Mouse (Mus musculus): ENCODE measurements at regions not wholly inside any gene's neighbourhood (a gene's known extent, or its start where the extent isn't known, plus 50 kb on each side); places are given as distances from the start of the nearest gene placed in this dataset.

- Histone ChIP-seq H3K4me3 (ENCODE audit: insufficient read depth, low read length) (no peak overlapping the region), H3K4me1 (ENCODE audit: control insufficient read depth, insufficient read depth, low read length) (no peaks in the 10 kb centered on the region), H3K27ac (ENCODE audit: insufficient read depth, low read length) (no peak overlapping the region)
- TF ChIP-seq POLR2A (IDR thresholded peaks at IDR 0.05; ENCODE audit: extremely low read depth, insufficient read depth, low read length) (no peak), CTCF (IDR thresholded peaks at IDR 0.05; ENCODE audit: extremely low read depth, insufficient read depth, low read length) (no peak)
These were observed 425.6 kb downstream of the Ccdc171 start for GRCm38 (mm10) chr4:83950809-83951409.

- TF ChIP-seq CTCF (IDR thresholded peaks at IDR 0.05; ENCODE audit: extremely low read depth, insufficient read depth, low read length) (no peak), POLR2A (IDR thresholded peaks at IDR 0.05; ENCODE audit: extremely low read depth, insufficient read depth, low read length) (no peak)
- H3K4me1 ChIP-seq (ENCODE audit: control insufficient read depth, insufficient read depth, low read length): no peaks in the 10 kb centered on the region
- no peak overlapping the region for H3K27ac ChIP-seq (ENCODE audit: insufficient read depth, low read length)
- H3K4me3 ChIP-seq (ENCODE audit: insufficient read depth, low read length): no peak overlapping the region
These were observed 431.0 kb downstream of the Ccdc171 start for GRCm38 (mm10) chr4:83956252-83956904.

- Histone ChIP-seq H3K27ac (ENCODE audit: insufficient read depth, low read length) (no peak overlapping the region), H3K4me1 (ENCODE audit: control insufficient read depth, insufficient read depth, low read length) (no peaks in the 10 kb centered on the region), H3K4me3 (ENCODE audit: insufficient read depth, low read length) (no peak overlapping the region)
- TF ChIP-seq CTCF (IDR thresholded peaks at IDR 0.05; ENCODE audit: extremely low read depth, insufficient read depth, low read length) (no peak), POLR2A (IDR thresholded peaks at IDR 0.05; ENCODE audit: extremely low read depth, insufficient read depth, low read length) (no peak)
These were observed 431.9 kb downstream of the Ccdc171 start for GRCm38 (mm10) chr4:83957217-83957692.

GRCm38 (mm10) chr4:83966898-83967297 is 441.6 kb downstream of the Ccdc171 start:
- H3K4me3 ChIP-seq (ENCODE audit: insufficient read depth, low read length): no peak overlapping the region
- TF ChIP-seq CTCF (IDR thresholded peaks at IDR 0.05; ENCODE audit: extremely low read depth, insufficient read depth, low read length) (no peak), POLR2A (IDR thresholded peaks at IDR 0.05; ENCODE audit: extremely low read depth, insufficient read depth, low read length) (no peak)
- no peaks in the 10 kb centered on the region for H3K4me1 ChIP-seq (ENCODE audit: control insufficient read depth, insufficient read depth, low read length)
- no peak overlapping the region for H3K27ac ChIP-seq (ENCODE audit: insufficient read depth, low read length)

GRCm38 (mm10) chr4:83973162-83973561 is 447.8 kb downstream of the Ccdc171 start:
- Histone ChIP-seq H3K4me1 (ENCODE audit: control insufficient read depth, insufficient read depth, low read length) (no peaks in the 10 kb centered on the region), H3K27ac (ENCODE audit: insufficient read depth, low read length) (no peak overlapping the region), H3K4me3 (ENCODE audit: insufficient read depth, low read length) (no peak overlapping the region)
- TF ChIP-seq CTCF (IDR thresholded peaks at IDR 0.05; ENCODE audit: extremely low read depth, insufficient read depth, low read length) (no peak), POLR2A (IDR thresholded peaks at IDR 0.05; ENCODE audit: extremely low read depth, insufficient read depth, low read length) (no peak)

- H3K27ac ChIP-seq (ENCODE audit: insufficient read depth, low read length): no peak overlapping the region
- TF ChIP-seq POLR2A (IDR thresholded peaks at IDR 0.05; ENCODE audit: extremely low read depth, insufficient read depth, low read length) (no peak), CTCF (IDR thresholded peaks at IDR 0.05; ENCODE audit: extremely low read depth, insufficient read depth, low read length) (no peak)
- H3K4me3 ChIP-seq (ENCODE audit: insufficient read depth, low read length): no peak overlapping the region
- H3K4me1 ChIP-seq (ENCODE audit: control insufficient read depth, insufficient read depth, low read length): no peaks in the 10 kb centered on the region
These were observed 449.1 kb downstream of the Ccdc171 start for GRCm38 (mm10) chr4:83974214-83975012.

DNA sequence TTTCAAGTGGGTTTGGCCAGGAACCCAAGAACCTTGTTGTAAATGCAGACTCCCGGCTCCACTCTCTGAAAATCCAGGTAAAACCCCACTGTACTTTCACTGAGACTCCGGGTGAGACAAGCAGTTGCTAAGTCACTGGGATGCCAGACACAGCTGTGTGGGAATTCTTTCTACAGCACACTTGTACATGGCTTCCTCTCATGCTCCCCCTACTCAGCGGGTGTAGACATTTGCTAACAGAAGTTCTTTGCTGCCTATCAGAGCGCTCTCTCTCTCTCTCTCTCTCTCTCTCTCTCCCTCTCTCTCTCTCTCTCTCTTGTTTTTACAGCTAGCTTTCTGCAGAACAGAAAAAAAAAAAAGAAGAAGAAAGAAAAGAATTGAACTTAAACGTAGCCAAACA is 450.2 kb downstream of the Ccdc171 start:
- no peak overlapping the region for H3K4me3 ChIP-seq (ENCODE audit: insufficient read depth, low read length)
- no peak for TF ChIP-seq CTCF (IDR thresholded peaks at IDR 0.05; ENCODE audit: extremely low read depth, insufficient read depth, low read length)
- TF ChIP-seq POLR2A (IDR thresholded peaks at IDR 0.05; ENCODE audit: extremely low read depth, insufficient read depth, low read length): no peak
- no peak overlapping the region for H3K27ac ChIP-seq (ENCODE audit: insufficient read depth, low read length)
- no peaks in the 10 kb centered on the region for H3K4me1 ChIP-seq (ENCODE audit: control insufficient read depth, insufficient read depth, low read length)

DNA sequence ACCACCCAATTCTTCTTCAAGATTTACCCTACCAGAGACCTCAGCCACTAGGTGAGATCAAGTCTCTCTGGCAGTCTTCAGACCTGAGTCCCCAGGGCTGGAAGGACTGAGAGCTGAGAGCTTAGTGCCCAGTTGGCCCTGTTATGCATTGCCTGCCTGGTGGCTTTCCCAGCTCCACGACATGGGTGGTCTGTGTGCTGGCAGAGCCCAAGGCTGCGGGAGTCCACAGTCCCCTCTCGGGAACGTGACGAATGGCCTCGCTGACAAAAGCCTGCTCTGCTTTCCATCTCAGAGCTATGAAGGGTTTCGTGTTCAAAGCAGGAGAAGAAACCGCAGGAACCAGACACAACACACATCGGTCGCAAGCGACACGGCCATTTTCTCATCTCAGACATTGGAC is 450.7 kb downstream of the Ccdc171 start:
- TF ChIP-seq POLR2A (IDR thresholded peaks at IDR 0.05; ENCODE audit: extremely low read depth, insufficient read depth, low read length): no peak
- TF ChIP-seq CTCF (IDR thresholded peaks at IDR 0.05; ENCODE audit: extremely low read depth, insufficient read depth, low read length): no peak

GRCm38 (mm10) chr4:83979088-83979487 is 453.7 kb downstream of the Ccdc171 start:
- Histone ChIP-seq H3K4me1 (ENCODE audit: control insufficient read depth, insufficient read depth, low read length) (no peaks in the 10 kb centered on the region), H3K27ac (ENCODE audit: insufficient read depth, low read length) (no peak overlapping the region), H3K4me3 (ENCODE audit: insufficient read depth, low read length) (no peak overlapping the region)
- no peak for TF ChIP-seq POLR2A (IDR thresholded peaks at IDR 0.05; ENCODE audit: extremely low read depth, insufficient read depth, low read length)
- no peak for TF ChIP-seq CTCF (IDR thresholded peaks at IDR 0.05; ENCODE audit: extremely low read depth, insufficient read depth, low read length)

More for the DNA sequence above, 450.7 kb downstream of the Ccdc171 start:
- no peak overlapping the region for H3K4me3 ChIP-seq (ENCODE audit: insufficient read depth, low read length)
- H3K27ac ChIP-seq (ENCODE audit: insufficient read depth, low read length): no peak overlapping the region
- H3K4me1 ChIP-seq (ENCODE audit: control insufficient read depth, insufficient read depth, low read length): no peaks in the 10 kb centered on the region

Measured in cortical plate, adult 2 months (tissue).